Mouse (Mus musculus): Measurements from ENCODE around the gene Aar2. TPM values are rescaled to one million over a fixed set of nuclear protein-coding genes. Genes with fewer than 3 reads are reported as not detected.
"Not testable (repeated sequence)": the region's sequence is repeated elsewhere in the genome, so short reads cannot be mapped to it uniquely, and the experiment has no call there.

The Aar2 gene
- total RNA-seq (2022), result 10 to 100 TPM; 38.9 to 51.9 (median 47.2) TPM

- DNase-seq, result peak; percentile 54
Observed at GRCm38 (mm10) chr2:156547123-156547891, at the start of gene Aar2. Gene Aar2, plus strand, starts transcription at chr2:156547584.

DNA sequence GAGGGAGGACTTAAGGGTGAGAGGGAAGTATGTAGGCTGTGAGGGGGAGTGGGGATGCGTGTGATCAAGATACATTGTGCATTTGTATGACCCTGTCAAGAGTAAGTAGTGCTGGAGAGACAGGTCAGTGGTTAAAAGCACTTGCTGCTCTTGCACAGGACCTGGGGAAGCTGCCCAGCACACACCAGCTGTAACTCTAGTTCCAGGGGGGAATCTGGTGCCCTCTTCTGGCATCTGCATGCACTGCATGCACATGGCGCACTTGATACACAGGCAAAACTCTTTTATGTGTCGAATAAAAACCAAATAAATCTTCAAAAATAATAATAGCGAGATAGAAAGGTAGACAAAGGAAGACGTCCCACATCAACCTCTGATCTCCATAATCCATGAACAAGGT, 49.5 kb upstream of the Aar2 start:
- DNase-seq, result peak; percentile 31

- DNase-seq, result no peak
Observed at GRCm38 (mm10) chr2:156501025-156501424, 46.4 kb upstream of the Aar2 start.

GRCm38 (mm10) chr2:156505533-156505932, 41.9 kb upstream of the Aar2 start:
- DNase-seq, result no peak

- no peak for DNase-seq
Observed at GRCm38 (mm10) chr2:156512028-156512427, 35.4 kb upstream of the Aar2 start.

- DNase-seq, result no peak
Observed at GRCm38 (mm10) chr2:156512561-156512960, 34.8 kb upstream of the Aar2 start.

DNA sequence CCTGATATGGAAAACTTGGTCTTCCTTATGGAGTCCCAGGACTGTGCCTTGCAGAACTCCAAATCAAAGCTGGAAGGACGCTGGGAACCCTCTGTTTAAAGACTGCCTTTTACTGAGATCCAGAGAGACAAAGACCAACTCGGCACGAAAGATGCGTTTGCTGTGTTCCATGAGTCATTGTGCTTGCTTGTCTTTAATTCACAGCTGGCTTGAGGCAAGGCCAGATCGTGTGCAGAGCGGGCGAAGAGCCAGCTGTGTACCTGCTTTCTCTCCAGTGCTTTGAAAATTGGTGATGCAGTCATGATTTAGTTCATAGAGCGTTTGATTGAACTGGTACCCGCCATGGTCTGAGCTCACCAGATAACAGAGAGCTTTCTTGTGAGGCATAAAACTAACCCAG, 32.3 kb upstream of the Aar2 start:
- DNase-seq, result no peak

GRCm38 (mm10) chr2:156515565-156516185, 31.7 kb upstream of the Aar2 start:
- peak; percentile 63 for DNase-seq

- DNase-seq, result not testable (repeated sequence)
Observed at GRCm38 (mm10) chr2:156516678-156517077, 30.7 kb upstream of the Aar2 start.

GRCm38 (mm10) chr2:156518306-156518705, 29.1 kb upstream of the Aar2 start:
- no peak for DNase-seq

DNA sequence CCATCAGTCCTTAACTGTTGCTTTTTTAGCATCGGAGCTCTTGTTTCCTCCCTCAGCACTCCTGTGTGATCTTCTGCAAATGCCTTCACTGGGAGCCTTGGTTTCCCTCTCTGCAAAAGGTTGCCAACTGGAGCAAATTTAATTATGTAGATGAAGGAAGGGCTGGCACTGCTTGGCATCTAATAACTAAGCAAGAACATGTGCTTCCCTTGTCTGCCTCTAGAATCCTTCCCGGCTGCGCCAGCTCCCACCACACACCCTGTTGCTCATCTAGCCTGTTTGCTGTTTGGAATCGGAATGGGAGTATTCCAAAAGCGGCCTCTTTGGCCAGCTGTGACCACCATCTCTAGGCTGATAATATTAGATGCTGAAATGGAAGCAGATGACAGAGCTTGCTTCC, 27.8 kb upstream of the Aar2 start:
- no peak for DNase-seq

DNA sequence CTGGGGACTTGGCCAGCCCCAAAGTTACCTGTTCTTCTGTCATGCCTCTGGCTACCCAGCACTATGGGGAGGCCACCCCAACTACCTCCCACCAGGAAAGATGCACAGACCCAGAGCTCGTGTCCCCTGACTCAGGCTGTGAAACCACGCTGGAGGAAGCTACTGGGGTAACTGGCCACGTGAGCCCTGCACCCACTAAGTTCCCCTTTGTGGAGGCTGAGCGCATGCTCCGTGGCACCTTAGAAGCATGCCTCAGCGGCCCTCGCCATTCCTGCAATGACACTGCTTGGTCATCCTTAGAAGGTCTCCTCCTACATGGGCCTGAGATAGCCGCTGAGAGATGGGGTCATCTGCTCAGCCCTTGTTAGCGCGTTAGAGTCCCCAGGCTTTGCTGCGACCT, 24.4 kb upstream of the Aar2 start:
- no peak for DNase-seq

- DNase-seq, result no peak
Observed at GRCm38 (mm10) chr2:156524078-156524477, 23.3 kb upstream of the Aar2 start.

DNA sequence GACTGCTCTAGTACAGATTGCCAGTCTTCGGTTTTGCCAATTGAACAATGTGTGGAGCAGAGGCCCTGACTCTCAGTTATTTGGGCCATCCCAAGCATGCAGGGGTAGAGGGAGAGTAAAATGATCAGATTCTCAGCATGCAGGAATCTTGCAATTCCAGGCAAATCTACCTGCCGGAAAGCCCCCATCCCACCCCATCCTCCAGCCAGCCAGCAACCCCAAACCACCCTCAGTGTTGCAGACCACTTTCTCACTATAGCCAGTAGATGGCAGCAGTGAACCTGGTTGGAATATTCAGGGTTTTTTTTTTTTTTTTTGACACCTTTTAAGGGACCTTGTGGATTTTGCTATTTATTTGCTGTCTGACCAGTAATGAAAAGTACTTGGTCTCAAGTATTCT, 17.7 kb upstream of the Aar2 start:
- no peak for DNase-seq

- no peak for DNase-seq
Observed at GRCm38 (mm10) chr2:156533160-156533559, 14.2 kb upstream of the Aar2 start.

- no peak for DNase-seq
Observed at GRCm38 (mm10) chr2:156538817-156539555, 8.4 kb upstream of the Aar2 start.

GRCm38 (mm10) chr2:156540991-156541390, 6.4 kb upstream of the Aar2 start:
- DNase-seq, result no peak

DNA sequence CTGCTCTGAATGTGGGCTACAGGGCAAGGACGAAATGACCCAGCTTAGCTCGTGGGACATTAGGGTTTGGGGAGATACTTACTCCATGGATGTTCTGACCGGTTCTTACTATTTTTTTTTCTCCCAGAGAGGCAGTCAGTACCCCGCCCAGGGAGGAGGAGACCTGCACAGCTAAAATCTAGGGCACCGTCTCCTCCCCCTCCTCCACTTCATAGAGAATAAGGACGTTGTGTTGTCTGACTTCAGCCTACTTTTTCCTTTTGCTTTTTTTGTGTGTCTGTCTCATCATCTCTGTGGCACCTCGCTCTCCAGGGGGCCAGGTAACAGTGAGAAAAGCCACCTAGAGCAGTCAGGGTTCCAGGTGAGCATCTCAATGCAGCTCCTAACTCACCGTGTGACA, 5.0 kb upstream of the Aar2 start:
- no peak for DNase-seq

- no peak for DNase-seq
Observed at GRCm38 (mm10) chr2:156543804-156544203, 3.6 kb upstream of the Aar2 start.

- no peak for DNase-seq
Observed at GRCm38 (mm10) chr2:156552421-156552820, 5.0 kb downstream of the Aar2 start.

DNA sequence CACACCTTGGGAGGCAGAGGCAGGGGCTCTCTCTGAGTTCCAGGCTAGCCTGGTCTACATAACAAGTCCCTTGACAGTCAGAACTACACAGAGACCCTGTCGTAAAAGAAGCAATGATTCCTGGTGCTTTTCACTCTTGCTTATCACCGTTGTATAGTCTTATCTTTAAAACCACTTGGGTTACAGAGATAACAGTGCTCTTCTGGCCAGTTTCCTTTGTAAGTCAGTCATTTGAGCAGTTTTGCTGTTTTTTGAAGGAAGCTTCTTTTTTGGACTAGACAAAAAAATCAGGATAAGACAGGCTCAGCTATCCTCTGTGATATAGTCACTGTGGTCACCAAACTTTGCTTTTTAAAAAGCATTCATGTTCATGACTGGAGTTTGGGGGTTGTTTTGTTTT, 14.4 kb downstream of the Aar2 start:
- DNase-seq, result no peak

DNA sequence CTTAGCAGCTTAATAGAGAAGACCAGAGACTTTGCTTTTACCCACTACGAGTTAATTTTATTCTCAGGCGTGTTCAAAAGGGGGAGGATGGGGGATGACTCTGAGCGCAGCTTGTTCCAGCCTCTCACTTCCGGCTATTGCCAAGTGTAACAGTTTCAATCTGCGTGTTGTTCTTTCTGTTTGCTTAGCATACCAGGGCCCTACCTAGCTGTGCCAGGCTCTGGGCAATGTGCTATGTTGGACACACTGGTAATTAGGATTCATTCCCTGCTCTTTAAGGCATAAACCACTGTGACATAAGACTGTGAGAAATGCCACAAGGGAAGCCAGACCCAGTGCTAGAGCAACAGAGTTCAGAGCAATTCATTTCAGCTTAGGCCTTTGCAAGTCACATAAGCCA, 16.2 kb downstream of the Aar2 start:
- no peak for DNase-seq

DNA sequence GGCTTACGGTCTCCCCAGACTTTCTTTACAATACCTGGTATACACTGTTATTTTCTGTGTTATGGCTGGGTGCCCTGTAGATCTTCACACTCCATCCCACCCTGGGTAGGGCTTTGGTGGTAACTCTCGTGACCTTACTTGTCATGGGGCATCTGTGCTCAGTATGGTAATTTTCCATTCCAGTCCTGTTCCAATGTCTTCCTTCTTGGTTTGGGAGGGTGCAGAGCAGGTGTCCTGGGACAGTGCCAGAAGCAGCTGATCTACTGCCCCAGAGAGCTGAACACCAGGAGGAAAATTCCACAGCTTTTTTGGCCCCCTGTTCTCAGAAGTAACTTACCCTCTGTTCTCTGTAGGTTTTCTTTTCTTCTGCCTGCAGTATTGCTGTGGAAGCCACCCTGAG, 19.1 kb downstream of the Aar2 start:
- DNase-seq, result no peak

DNA sequence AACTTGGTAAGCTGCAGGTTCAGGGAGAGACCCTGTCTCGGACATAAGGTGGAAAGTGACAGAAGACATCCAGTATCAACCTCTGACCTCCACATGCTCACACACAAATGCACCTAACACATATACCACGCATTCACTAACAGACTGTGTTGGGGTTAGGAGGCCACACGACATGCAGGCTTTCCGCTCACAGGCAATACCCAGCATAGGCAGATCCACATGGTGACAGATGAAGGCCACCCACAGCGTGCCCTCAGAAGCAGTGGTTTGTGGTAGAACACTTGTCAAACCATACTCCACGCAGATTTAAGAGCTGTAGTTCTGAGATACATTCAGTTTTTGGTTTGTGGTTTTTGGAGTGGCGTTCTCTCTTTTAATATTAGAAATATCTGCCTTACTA, 21.3 kb downstream of the Aar2 start:
- no peak for DNase-seq
